Mouse (Mus musculus): ENCODE data around the gene Rnf150. TPM values are rescaled to one million over a fixed set of nuclear protein-coding genes. Genes with fewer than 3 reads are reported as not detected.

Rnf150 gene
- polyA plus RNA-seq, 1 experiment from 2014 or later, result 0.13 TPM

- ATAC-seq (ENCODE audit: low read depth), result no peak
- H3K4me3 ChIP-seq (ENCODE audit: low read depth, low read length), result no peak overlapping the region
- no peak overlapping the region for H3K27ac ChIP-seq (ENCODE audit: low read length)
- 63% methylated on average over 5 of the region's 5 CpGs for WGBS (ENCODE audit: insufficient replicate concordance)
- H3K9ac ChIP-seq (ENCODE audit: low read depth, low read length), result no peak overlapping the region
- H3K27me3 ChIP-seq (ENCODE audit: control insufficient read depth, insufficient read depth, low read depth, low read length), result no peaks in the 10 kb centered on the region
- no peak overlapping the region for H3K4me2 ChIP-seq (ENCODE audit: low read depth, low read length)
- H3K9me3 ChIP-seq (replicated peaks; ENCODE audit: control insufficient read depth, low read length), result no peaks in the 10 kb centered on the region
- no peaks in the 10 kb centered on the region for H3K36me3 ChIP-seq (ENCODE audit: control insufficient read depth, insufficient read depth)
- H3K4me1 ChIP-seq (ENCODE audit: control insufficient read depth, low read depth, low read length), result no peaks in the 10 kb centered on the region
These were observed 146.3 kb downstream of the Rnf150 start for GRCm38 (mm10) chr8:83009481-83009880.

DNA sequence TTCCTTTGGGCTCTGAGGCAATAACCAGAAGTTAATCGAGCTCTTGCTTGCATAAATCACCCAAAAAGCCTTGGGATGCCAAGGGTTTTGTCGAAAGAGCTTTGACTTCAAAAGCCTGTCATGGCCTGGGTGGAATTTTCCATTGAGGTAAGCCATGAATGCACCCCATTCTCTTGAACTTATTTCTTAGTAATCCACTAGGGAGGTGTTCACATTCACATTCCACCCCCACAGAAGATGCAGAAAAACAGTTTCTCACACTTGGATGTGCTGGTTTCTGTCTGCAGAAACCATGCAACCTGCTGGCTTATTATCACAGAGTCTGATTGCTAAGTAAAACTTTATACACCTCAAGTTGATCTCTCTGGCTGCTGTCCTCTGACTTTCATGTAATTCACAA, 148.1 kb downstream of the Rnf150 start:
- H3K36me3 ChIP-seq (ENCODE audit: control insufficient read depth, insufficient read depth), result no peaks in the 10 kb centered on the region
- no peaks in the 10 kb centered on the region for H3K9me3 ChIP-seq (replicated peaks; ENCODE audit: control insufficient read depth, low read length)
- H3K27me3 ChIP-seq (ENCODE audit: control insufficient read depth, insufficient read depth, low read depth, low read length), result no peaks in the 10 kb centered on the region
- no peak for ATAC-seq (ENCODE audit: low read depth)
- no peak overlapping the region for H3K4me2 ChIP-seq (ENCODE audit: low read depth, low read length)
- H3K4me3 ChIP-seq (ENCODE audit: low read depth, low read length), result no peak overlapping the region
- WGBS (ENCODE audit: insufficient replicate concordance), result 52% methylated on average over 2 of the region's 2 CpGs
- no peak overlapping the region for H3K27ac ChIP-seq (ENCODE audit: low read length)
- H3K9ac ChIP-seq (ENCODE audit: low read depth, low read length), result no peak overlapping the region
- H3K4me1 ChIP-seq (ENCODE audit: control insufficient read depth, low read depth, low read length), result no peaks in the 10 kb centered on the region

GRCm38 (mm10) chr8:83011758-83012157, 148.6 kb downstream of the Rnf150 start:
- Histone ChIP-seq H3K4me1 (ENCODE audit: control insufficient read depth, low read depth, low read length) (no peaks in the 10 kb centered on the region), H3K9me3 (replicated peaks; ENCODE audit: control insufficient read depth, low read length) (no peaks in the 10 kb centered on the region), H3K4me3 (ENCODE audit: low read depth, low read length) (no peak overlapping the region), H3K4me2 (ENCODE audit: low read depth, low read length) (no peak overlapping the region), H3K27me3 (ENCODE audit: control insufficient read depth, insufficient read depth, low read depth, low read length) (no peaks in the 10 kb centered on the region), H3K27ac (ENCODE audit: low read length) (no peak overlapping the region), H3K36me3 (ENCODE audit: control insufficient read depth, insufficient read depth) (no peaks in the 10 kb centered on the region), H3K9ac (ENCODE audit: low read depth, low read length) (no peak overlapping the region)
- WGBS (ENCODE audit: insufficient replicate concordance), result 40% methylated on average over 5 of the region's 5 CpGs
- ATAC-seq (ENCODE audit: low read depth), result no peak

DNA sequence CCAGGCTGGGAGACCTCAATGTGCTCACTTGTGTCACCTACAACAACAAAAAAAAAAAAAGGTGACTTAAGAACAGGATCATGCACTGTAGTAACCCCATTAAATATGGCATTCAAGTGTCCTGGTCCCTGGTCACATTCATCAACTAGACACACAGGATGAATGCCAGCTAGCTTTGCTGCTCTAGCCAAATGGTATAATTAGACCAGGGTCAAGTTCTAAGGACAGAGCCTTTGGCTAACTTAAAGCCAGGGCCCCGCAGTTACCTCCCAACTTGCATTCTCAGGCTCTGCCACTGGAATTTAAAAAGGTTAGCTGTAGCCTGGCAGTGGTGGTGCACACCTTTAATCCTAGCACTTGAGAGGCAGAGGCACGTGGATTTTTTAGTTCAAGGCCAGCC, 165.1 kb downstream of the Rnf150 start:
- Histone ChIP-seq H3K36me3 (ENCODE audit: control insufficient read depth, insufficient read depth) (no peaks in the 10 kb centered on the region), H3K27ac (ENCODE audit: low read length) (no peak overlapping the region), H3K27me3 (ENCODE audit: control insufficient read depth, insufficient read depth, low read depth, low read length) (no peaks in the 10 kb centered on the region), H3K4me3 (ENCODE audit: low read depth, low read length) (no peak overlapping the region), H3K4me2 (ENCODE audit: low read depth, low read length) (no peak overlapping the region), H3K9me3 (replicated peaks; ENCODE audit: control insufficient read depth, low read length) (no peaks in the 10 kb centered on the region), H3K4me1 (ENCODE audit: control insufficient read depth, low read depth, low read length) (no peaks in the 10 kb centered on the region), H3K9ac (ENCODE audit: low read depth, low read length) (no peak overlapping the region)
- no peak for ATAC-seq (ENCODE audit: low read depth)
- 56% methylated on average over 2 of the region's 2 CpGs for WGBS (ENCODE audit: insufficient replicate concordance)

DNA sequence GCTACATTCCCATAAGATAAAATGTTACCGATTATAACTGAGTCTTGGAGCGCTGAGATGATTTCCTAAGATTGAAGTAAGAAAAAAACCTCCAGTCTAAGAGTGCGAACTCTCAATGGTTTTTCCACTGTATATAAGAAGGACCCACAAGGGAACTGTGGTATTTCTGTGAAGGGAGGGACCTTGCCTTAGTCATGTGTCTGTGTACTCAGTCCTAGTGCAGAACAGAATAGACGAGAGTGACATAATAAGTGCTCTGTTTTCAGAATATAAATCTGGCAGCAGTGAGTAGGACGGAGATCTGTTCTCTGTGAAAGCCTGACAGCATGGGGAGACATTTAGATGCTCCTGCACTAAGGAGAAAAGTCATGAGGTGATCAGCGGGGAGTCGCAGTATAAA, 169.6 kb downstream of the Rnf150 start:
- no peaks in the 10 kb centered on the region for H3K27me3 ChIP-seq (ENCODE audit: control insufficient read depth, insufficient read depth, low read depth, low read length)
- no peaks in the 10 kb centered on the region for H3K4me1 ChIP-seq (ENCODE audit: control insufficient read depth, low read depth, low read length)
- H3K27ac ChIP-seq (ENCODE audit: low read length), result no peak overlapping the region
- no peak overlapping the region for H3K9ac ChIP-seq (ENCODE audit: low read depth, low read length)
- WGBS (ENCODE audit: insufficient replicate concordance), result 67% methylated on average over 7 of the region's 7 CpGs
- no peak overlapping the region for H3K4me2 ChIP-seq (ENCODE audit: low read depth, low read length)
- no peak overlapping the region for H3K4me3 ChIP-seq (ENCODE audit: low read depth, low read length)
- no peaks in the 10 kb centered on the region for H3K9me3 ChIP-seq (replicated peaks; ENCODE audit: control insufficient read depth, low read length)
- no peaks in the 10 kb centered on the region for H3K36me3 ChIP-seq (ENCODE audit: control insufficient read depth, insufficient read depth)
- ATAC-seq (ENCODE audit: low read depth), result no peak

GRCm38 (mm10) chr8:83035141-83035540, 172.0 kb downstream of the Rnf150 start:
- H3K9ac ChIP-seq (ENCODE audit: low read depth, low read length), result no peak overlapping the region
- H3K27ac ChIP-seq (ENCODE audit: low read length), result no peak overlapping the region
- H3K4me2 ChIP-seq (ENCODE audit: low read depth, low read length), result no peak overlapping the region
- no peaks in the 10 kb centered on the region for H3K27me3 ChIP-seq (ENCODE audit: control insufficient read depth, insufficient read depth, low read depth, low read length)
- no peaks in the 10 kb centered on the region for H3K9me3 ChIP-seq (replicated peaks; ENCODE audit: control insufficient read depth, low read length)
- 80% methylated on average over 5 of the region's 5 CpGs for WGBS (ENCODE audit: insufficient replicate concordance)
- no peak for ATAC-seq (ENCODE audit: low read depth)
- H3K4me1 ChIP-seq (ENCODE audit: control insufficient read depth, low read depth, low read length), result no peaks in the 10 kb centered on the region
- H3K36me3 ChIP-seq (ENCODE audit: control insufficient read depth, insufficient read depth), result no peaks in the 10 kb centered on the region
- no peak overlapping the region for H3K4me3 ChIP-seq (ENCODE audit: low read depth, low read length)

GRCm38 (mm10) chr8:83036521-83037166, 173.5 kb downstream of the Rnf150 start:
- ATAC-seq (ENCODE audit: low read depth), result no peak
- Histone ChIP-seq H3K4me2 (ENCODE audit: low read depth, low read length) (no peak overlapping the region), H3K27me3 (ENCODE audit: control insufficient read depth, insufficient read depth, low read depth, low read length) (no peaks in the 10 kb centered on the region), H3K4me3 (ENCODE audit: low read depth, low read length) (no peak overlapping the region), H3K9me3 (replicated peaks; ENCODE audit: control insufficient read depth, low read length) (no peaks in the 10 kb centered on the region), H3K27ac (ENCODE audit: low read length) (no peak overlapping the region), H3K36me3 (ENCODE audit: control insufficient read depth, insufficient read depth) (no peaks in the 10 kb centered on the region), H3K9ac (ENCODE audit: low read depth, low read length) (no peak overlapping the region), H3K4me1 (ENCODE audit: control insufficient read depth, low read depth, low read length) (no peaks in the 10 kb centered on the region)
- WGBS (ENCODE audit: insufficient replicate concordance), result 61% methylated on average over 3 of the region's 3 CpGs

GRCm38 (mm10) chr8:83037321-83037720, 174.2 kb downstream of the Rnf150 start:
- H3K27me3 ChIP-seq (ENCODE audit: control insufficient read depth, insufficient read depth, low read depth, low read length), result no peaks in the 10 kb centered on the region
- H3K9ac ChIP-seq (ENCODE audit: low read depth, low read length), result no peak overlapping the region
- no peaks in the 10 kb centered on the region for H3K9me3 ChIP-seq (replicated peaks; ENCODE audit: control insufficient read depth, low read length)
- H3K4me3 ChIP-seq (ENCODE audit: low read depth, low read length), result no peak overlapping the region
- no peak overlapping the region for H3K4me2 ChIP-seq (ENCODE audit: low read depth, low read length)
- no peak for ATAC-seq (ENCODE audit: low read depth)
- no peak overlapping the region for H3K27ac ChIP-seq (ENCODE audit: low read length)
- WGBS (ENCODE audit: insufficient replicate concordance), result 63% methylated on average over 1 of the region's 1 CpGs
- H3K4me1 ChIP-seq (ENCODE audit: control insufficient read depth, low read depth, low read length), result no peaks in the 10 kb centered on the region
- H3K36me3 ChIP-seq (ENCODE audit: control insufficient read depth, insufficient read depth), result no peaks in the 10 kb centered on the region

- no peak overlapping the region for H3K4me2 ChIP-seq (ENCODE audit: low read depth, low read length)
- no peaks in the 10 kb centered on the region for H3K36me3 ChIP-seq (ENCODE audit: control insufficient read depth, insufficient read depth)
- no peak overlapping the region for H3K27ac ChIP-seq (ENCODE audit: low read length)
- WGBS (ENCODE audit: insufficient replicate concordance), result 68% methylated on average over 10 of the region's 10 CpGs
- H3K9ac ChIP-seq (ENCODE audit: low read depth, low read length), result no peak overlapping the region
- H3K4me1 ChIP-seq (ENCODE audit: control insufficient read depth, low read depth, low read length), result no peaks in the 10 kb centered on the region
- no peaks in the 10 kb centered on the region for H3K27me3 ChIP-seq (ENCODE audit: control insufficient read depth, insufficient read depth, low read depth, low read length)
- no peaks in the 10 kb centered on the region for H3K9me3 ChIP-seq (replicated peaks; ENCODE audit: control insufficient read depth, low read length)
- no peak for ATAC-seq (ENCODE audit: low read depth)
- no peak overlapping the region for H3K4me3 ChIP-seq (ENCODE audit: low read depth, low read length)
These were observed 175.4 kb downstream of the Rnf150 start for GRCm38 (mm10) chr8:83038575-83038974.
